Mouse (Mus musculus) frontal cortex, postnatal 14 days (tissue): Measurements from ENCODE around the gene Reck.

Source experiments
- DNase-seq, 2 experiments: peaks; one replicate each; pipeline ENCODE4 v3.0.0; 2022; ENCODE audit warnings: low spot score in 2 of 2

The Reck gene

DNA sequence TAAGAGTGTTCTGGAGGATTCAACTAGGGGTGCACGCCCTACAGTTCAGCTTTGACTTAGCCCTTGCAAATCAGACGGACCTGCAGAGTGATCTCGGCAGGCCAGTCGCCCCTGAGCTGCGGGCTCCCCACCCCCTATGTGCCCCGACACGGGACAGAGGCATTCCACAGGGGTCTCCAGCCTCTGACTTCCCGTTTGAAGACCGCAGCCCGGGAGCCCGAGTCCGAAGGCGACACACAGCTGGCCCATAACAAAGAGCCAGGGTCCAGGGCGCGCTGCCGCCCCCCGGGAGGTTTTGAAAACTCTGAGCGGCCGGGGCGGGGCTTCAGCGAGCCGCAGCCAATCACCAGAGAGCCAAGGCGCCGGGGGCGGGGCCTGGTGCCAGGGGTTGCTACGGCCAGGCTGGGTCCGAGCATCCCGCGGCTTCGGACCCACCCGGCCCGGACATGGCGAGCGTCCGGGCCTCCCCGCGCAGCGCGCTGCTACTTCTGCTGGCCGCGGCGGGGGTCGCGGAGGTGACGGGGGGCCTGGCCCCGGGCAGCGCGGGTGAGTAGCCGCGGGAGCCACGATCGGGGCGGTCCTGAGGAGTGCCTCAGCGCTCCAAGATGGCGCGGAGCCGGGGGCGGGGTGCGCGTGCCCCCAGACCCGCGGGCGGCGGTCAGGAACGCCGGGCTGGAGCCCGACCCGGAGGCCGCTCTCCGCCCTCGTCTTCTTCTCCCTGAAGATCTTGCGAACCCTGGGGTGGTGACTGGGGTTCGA, at the start of gene Reck:
Gene Reck, plus strand, starts transcription at position 371 of the 759 bp plus-strand sequence.
- DNase-seq, result peak; percentile 46 to 75

DNA sequence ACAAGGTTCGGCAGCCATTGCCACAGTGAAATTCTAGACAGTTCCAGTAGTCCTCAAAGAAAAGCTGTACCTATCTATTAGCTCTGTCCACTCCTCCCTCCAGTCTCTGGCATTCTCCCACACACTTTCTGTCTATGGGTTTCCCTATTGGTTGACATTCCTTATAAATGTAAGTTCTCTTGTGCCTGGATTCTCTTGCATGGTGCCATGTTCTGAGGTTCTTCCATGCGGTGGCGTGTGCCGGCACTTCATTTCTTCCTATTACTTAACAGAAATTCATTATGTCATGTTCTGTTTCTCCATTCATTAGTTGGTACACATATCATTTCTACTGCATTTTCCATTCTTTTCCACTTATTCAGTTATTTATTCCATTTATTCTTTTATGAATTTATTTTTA, 46.5 kb upstream of the Reck start:
- no peak for DNase-seq

DNA sequence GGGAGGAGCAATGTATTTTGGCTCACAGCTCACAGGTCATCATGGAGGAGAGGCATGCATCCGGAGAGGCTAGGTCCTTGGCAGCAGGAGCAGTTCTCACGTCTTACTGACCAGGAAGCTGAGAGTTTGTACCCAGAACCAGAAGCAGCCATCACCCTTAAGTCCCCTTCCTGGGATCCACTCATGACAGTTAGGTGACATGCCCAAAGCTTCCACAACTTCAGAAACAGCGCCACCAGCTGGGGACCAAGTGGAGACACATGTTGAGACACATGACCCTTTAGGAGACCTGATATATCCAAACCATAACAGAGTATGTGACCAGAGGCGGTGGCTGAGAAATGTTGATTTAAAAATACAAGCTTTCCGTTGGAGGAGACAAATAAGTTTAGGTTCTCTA, 43.3 kb upstream of the Reck start:
- DNase-seq, result no peak

DNA sequence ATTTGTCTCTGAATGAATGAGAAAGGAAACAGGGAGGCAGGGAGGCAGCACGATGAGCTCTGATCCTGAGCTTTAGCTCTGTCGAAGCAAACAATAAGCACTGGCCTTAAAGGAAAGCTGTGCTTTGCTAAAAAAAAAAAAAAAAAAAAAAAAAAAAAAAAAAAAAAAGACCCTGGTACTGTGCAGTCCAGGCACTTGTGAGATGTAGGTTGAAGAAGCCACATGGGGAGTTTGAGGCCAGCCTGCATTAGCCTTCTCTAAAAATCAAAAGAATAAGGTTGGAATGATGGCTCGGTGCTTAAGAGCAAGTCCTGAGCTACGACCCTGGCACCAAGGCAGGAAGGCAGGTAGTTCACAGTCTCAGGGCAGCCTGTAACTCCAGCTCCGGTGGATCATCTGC, 41.6 kb upstream of the Reck start:
- DNase-seq, result no peak

DNA sequence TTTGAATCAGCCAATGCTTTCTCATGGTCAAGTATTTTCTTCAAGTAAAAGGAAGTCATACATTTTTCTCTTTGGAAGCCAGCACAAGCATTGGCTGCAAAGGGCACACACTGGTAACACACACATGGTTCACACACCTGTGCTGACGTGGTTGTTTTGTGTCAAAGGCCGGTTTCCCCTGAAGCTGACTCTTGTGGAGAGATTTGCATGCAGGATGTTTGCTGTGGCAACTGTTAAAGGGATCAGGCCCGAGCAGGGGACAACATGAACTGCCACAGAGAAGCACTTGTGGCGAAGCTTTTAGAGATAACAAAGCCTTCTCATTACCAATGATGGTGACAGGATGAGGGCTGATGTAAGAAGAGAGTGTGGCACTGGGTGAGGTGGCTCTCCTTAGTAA, 40.6 kb upstream of the Reck start:
- DNase-seq, result no peak

DNA sequence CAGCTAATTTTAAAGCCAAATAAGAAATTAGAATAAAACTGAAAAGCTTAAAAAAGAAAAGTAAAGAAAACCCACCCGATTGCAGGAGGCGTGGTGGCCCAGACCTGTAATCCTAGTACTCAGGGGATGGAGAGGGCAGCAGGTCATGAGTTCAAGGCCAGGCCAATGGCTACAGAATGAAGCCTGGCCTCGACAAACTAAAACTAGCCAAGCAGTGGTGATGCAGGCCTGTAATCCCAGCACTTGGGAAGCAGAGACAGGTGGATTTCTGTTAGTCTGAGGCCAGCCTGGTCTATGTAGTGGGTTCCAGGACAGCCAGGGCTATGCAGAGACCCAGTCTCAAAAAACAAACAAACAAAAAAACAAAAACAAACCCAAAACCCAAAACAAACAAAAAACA, 37.0 kb upstream of the Reck start:
- DNase-seq, result no peak

DNA sequence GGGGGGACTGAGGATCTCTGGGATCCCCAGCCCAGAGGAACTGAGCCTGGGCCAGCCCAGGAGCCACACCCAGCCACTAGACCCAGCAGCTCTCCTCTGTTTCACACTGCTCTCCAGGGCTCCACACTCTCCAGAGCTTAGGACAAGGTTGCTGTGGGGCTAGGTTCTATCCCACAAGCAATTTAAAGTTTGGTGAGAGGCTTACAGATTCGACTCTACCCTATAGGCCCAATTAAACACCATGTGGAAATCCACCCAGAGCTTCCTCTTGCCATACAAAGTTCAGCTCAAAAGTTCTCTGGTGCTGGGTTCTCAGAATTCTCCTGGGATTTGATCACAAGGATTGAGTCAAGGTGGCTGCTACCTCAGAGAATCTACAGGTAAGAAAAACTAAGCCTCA, 35.2 kb upstream of the Reck start, which contains the start of gene Olfr157:
Gene Olfr157, minus strand, starts transcription at position 101 of the 400 bp plus-strand sequence.
- DNase-seq, result no peak

DNA sequence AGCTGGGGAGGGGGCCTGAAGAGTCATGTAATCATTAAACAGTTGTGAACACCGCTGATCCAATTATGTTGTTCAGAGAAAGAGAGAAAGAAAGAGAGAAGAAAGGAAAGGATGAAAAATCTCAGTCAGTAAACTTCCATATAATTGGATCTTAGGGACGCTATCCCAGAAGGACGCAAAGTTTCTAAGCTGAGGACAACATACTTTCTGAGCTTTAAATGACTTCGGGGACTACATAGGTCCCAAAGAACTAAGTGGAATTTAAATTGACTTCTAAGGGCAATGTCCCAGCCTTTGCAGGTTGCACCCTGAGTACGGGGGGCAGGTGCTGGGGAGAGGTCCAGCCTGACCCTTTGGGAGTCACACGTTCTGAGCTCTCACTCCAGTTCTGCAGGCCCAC, 24.1 kb upstream of the Reck start, which contains the start of gene Olfr155:
Gene Olfr155, plus strand, starts transcription at position 301 of the 400 bp plus-strand sequence.
- no peak for DNase-seq

DNA sequence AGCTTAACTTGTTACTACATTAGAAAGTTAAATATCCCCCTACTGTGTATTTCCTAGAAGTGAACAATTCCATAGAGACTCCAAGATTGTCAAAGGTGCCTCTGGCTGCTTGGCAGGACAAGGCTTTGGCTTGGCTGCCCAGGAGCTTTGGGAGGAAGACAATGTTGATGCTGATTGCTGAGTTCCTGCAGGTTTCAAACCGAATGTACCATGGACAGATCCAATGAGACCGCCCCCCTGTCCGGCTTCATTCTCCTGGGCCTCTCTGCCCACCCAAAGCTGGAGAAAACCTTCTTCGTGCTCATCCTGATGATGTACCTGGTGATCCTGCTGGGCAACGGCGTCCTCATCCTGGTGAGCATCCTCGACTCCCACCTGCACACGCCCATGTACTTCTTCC, 21.2 kb upstream of the Reck start:
- DNase-seq, result no peak

DNA sequence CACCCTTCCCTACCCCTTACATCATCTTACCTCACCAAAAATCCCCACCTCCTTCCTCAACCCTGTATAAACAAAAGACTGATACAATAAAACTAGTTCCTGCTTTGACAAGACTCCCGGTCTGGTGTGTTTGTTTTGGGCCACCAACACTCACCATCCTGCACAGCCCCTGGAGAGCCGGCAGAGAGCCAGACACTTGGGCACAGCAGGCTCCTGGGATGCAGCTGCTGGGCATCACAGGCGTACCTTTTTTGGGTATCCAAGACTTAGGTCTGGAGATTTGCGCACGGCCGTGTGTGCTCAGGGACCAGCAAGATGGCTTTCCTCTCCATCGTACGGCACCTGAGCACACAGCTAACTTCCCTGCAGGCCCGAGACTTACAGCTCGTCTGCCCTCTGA, 15.4 kb upstream of the Reck start:
- no peak for DNase-seq

DNA sequence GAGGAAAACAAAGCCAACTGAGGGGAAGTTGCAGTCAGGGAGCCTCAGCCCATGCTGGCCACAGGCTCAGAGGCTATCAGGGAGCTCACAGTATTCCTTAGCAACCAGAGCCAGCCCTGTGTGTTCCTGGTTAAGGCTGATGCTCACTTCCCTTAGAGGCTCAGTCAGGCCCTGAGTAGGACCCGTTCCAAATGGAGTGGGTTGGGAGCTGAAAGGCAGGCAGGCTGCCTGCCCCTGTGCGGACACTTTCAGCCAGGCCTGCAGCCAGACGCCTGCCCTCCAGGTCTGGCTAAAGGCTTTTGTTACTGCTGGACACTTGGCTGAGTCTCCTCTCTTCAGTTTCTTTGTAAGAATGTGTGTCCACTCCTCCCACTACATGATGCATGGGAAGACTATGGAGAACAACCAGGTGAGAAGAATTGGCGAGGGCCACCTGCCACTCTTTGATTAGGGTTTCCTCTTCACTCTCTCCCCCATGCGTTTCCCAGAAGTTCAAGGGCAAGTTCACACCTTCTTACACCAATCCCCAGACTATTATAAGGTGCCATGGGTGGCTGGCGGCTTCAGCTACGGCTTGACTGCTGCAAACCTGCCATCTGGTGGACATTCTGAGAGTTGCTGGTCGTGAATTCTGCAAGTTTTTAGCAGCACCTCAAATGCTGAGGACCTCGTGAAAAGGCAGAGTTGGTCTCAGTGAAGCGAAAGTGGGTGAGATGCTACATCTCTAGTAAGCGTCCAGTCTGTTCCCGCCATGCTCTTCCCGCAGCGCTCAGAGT, 14.4 kb upstream of the Reck start:
- peak; percentile 33 to 65 for DNase-seq

DNA sequence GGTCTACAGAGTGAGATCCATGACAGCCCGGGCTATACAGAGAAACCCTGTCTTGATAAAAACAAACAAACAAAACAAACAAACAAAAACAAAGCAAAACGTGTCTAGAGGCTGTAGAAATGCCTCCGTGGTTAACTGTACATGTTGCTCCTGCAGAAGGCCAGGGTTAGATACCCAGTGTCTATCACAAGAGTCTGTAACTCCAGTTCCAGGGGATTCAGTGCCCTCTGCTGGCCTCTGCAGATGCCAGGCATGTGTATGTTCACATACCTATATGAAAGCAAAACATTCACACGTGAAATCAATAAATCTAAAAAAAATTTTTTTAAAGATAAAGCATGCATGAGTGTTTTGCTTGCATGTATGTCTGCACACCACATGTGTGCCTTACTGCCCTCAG, 12.0 kb upstream of the Reck start:
- DNase-seq, result no peak

DNA sequence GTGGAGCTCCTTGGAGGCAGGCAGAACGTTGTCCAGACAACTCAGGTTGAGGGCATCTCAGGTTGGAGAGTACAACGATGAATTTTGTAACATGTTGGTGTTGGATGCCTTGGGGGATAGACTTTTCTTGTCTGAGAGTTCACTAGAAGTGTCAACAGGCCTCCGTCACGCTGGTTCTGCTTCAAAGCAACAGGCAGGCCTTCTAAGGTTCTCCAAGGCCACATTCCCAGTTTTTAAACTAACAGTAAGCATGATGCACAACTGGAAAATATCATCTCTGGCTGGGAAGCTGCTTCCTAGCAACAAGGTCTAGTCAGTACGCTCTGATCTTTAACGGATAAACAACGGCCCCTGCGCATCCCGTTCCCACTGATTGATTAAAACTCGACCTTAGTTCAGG, 5.5 kb upstream of the Reck start:
- no peak for DNase-seq

DNA sequence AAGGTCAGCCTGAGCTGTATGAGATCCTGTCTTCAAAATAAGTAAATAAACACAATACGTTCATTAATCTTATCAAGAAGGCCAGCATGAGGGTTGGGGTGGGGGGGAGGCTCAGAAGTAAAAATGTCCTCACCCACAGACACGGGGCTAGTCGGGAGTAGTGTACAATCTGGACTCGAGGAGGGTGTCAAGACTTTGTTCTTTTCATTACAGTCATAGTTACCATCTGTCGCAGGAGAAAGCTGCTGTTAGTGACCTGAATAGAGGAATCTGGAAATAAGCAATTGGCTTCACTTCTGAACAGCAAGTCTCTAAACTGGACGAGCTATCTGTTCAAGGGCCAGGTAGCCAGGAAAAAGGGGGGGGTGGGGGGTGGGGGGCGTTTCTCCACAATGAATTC, 829 bp upstream of the Reck start:
- no peak for DNase-seq

DNA sequence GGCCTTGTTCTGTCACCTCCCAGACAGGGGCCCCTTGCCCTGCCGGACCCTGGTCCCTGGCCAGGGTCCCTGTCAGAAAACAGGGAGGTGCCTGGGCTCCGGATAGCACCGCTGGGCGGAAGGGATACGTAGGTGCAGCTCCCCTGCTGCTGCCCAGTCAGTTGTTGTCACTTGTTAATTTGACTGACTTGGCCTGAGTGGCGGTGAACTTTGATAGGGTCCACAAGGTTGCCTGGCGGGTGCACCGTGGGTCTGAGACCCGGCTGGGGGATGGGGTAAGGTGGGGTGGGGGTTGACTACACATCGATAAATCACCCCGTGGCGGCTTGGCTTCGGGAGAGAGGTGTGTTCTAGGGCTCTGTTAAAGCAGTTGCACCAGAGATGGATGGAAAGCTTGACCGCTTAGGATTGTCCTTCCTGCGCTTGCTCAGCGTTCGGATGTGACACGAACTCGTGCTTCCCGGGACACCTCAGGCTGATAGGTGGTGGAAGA, 635 bp downstream of the Reck start:
- no peak for DNase-seq

DNA sequence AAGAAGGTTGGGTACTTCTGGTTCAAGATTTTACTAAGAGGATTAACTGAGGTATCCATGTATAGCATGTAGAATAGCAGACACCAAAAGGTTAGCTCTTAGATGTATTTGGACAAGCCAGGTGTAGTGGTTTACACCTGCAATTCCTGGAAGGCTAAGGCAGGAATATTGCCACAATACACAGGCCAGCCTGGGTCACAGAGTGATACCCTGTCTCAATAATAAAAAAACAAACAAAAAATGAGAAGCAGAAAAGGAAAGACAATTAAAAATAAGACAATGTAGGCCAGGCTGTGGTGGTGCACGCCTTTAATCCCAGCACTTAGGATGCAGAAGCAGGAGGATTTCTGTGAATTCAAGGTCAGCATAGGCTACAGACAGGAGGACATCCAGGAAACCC, 1.9 kb downstream of the Reck start:
- DNase-seq, result no peak

DNA sequence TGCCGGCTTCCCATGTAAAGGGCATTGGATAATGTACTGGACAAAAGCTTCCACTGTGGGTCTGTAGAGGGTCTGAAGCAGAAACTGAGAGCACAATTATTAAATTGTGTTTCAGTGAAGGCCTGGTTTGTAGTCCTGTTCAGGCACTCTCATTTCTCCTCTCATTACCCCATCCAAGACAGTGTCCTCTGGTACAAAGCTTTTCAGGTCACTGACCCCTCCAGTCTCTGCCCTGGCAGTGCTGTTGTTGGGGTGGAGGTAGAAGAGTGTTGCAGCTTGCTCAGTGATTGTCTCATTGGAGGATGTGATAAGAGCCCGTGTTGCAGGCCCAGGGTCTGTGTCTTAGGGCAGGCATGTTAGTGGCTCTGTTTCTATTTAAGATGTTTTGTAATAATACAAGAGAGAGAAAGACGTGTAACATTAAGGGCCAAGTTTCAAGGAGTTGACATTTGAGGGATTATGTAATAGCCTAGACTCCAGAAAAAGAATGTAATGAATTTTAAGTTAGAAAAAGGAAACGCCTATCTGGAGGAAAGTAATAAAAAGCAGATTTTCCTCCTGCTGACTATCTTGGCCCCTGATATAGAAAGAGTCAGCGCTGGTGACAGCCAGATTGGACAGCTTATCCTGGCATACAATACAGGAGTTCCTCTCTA, 2.9 kb downstream of the Reck start:
- no peak for DNase-seq

DNA sequence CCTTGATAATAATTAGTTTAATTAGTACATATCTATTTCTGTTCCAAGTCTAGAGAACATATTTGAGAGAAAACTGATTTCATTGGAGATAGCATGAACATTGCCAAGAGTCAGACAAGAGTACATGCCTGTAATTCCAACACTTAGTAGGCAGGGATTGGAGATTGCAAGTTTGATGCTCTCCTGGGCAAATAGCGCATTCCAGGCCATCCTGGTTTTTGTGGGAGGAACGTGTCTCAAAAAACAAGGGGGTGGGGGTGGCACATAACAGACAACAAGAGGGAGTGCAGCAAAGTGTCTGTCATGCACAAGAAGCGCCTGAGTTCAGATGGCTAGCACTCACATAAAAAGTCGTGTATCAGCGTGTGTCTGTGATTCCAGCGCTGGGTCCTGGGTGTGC, 4.2 kb downstream of the Reck start:
- no peak for DNase-seq

DNA sequence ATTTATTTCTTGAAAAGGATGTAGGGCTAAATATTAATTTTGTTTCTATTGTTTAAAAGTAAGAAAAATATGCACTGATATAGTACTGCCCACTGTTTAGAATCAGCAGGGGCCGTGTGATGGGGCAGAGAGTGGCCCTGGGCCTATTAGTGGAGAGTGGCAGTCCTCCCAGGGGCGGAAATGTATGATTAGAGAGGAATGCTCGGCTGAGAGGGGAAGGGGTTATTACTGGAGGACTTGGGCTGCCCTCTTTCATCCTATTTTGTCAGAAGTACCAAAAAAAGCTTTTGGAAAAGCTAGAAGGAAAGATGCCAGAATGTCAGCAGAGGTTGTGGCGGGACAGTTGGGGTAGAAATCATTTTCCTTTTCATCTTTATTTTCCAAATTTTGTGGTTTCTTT, 8.9 kb downstream of the Reck start:
- DNase-seq, result no peak

DNA sequence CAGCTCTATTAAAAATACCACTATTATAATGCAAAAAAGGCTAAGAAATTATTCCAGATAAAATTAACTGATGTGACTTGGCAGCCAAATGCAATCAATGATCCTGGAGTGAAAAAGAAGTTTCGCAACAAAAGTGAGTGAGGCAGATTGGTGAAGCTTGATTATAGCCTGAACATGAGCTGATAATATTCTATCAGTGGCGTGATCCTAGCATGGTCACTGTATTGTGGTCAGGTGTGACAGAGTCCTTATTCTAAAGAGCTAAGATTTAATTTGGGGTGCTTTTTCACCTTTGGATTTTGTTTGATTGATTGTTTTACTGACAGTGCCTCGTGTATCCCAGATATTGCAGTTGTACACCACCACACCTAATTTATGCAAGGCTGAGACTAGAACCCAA, 15.9 kb downstream of the Reck start:
- DNase-seq, result no peak

DNA sequence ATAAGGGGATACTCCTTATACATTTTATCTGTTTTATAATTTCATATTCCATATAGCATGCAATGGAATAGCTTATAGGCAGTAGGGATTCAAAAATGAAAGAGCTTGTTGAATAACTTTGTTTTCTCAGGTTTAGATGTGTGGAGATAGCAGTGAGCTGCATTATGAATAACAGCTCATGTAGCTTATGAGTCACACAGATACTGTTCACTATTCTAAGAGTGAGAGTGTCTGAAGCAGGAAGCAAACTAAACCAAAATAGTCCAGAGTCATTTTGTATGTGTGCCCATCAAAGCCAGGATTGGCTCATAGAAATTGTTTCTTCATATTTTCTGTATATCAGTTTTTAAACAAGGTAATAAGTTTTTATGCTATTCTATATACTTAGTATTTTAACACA, 21.9 kb downstream of the Reck start:
- DNase-seq, result no peak

DNA sequence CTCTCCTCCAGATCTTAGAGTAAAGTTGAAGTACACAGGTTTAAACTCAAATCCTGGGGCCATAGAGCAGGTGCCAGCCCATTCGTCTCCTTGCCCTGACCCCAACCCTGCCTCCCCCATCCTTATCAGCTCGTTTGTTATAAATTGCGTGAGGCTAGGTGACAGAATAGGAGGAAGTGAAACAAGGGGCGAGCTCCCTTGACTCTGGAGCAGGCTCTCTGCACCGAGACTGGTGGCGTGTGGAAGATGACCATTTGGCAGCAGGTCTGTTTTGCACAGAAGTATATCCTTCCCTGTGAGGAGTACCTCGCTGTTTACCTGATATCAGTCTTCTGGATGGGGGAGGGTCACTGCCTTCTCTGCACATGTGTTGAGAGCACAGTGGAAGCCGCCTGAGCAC, 23.9 kb downstream of the Reck start:
- no peak for DNase-seq

DNA sequence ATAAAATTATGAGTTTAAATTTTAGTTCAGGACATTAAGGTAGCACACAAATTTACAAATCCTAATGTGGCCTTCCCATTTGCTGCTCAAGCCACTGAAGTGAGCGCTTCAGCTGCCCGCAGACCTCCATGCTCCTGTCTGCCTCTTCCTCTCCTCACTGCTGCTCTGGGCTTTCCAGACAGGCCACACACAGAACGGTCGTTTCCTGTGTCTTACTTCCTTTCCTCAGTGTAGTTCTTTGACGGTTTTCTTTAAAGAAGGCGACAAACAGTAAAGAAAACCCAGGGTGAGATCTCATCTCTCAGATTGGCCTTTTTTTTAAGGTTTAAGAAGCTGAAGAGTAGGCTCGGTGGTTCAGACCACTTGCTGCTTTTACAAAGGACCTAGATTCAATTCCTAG, 28.4 kb downstream of the Reck start:
- DNase-seq, result no peak
